Mouse (Mus musculus): Measurements from ENCODE around the gene Clip4. TPM values are rescaled to one million over a fixed set of nuclear protein-coding genes. Genes with fewer than 3 reads are reported as not detected.

Gene Clip4
- total RNA-seq, 1 experiment from 2014 or later: not detected

GRCm38 (mm10) chr17:71869372-71870231 is 101.3 kb downstream of the Clip4 start:
- no peak for ATAC-seq (ENCODE audit: extremely low read depth, insufficient number of reproducible peaks, low FRiP score, poor library complexity, severe bottlenecking)

GRCm38 (mm10) chr17:71870232-71870621 is 102.0 kb downstream of the Clip4 start:
- ATAC-seq (ENCODE audit: extremely low read depth, insufficient number of reproducible peaks, low FRiP score, poor library complexity, severe bottlenecking): no peak

DNA sequence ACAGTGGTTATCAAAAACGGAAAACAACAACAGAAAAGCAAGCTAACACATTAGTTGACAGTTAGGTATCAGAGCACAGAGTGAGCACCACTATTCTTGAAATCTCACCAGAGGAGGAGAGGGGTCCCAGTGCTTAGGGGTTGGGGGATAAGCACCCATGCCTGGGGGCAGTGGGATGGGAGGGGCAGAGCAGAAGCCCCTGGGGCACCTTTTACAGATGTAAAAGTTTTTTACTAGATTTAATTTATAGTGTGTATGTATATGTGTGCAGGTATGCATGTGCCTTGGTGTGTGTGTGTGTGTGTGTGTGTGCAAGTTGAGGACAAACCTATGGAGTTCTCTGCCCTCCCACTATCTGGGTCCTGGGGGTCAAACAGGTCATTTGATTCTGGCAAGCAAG is 102.4 kb downstream of the Clip4 start:
- no peak for ATAC-seq (ENCODE audit: extremely low read depth, insufficient number of reproducible peaks, low FRiP score, poor library complexity, severe bottlenecking)

DNA sequence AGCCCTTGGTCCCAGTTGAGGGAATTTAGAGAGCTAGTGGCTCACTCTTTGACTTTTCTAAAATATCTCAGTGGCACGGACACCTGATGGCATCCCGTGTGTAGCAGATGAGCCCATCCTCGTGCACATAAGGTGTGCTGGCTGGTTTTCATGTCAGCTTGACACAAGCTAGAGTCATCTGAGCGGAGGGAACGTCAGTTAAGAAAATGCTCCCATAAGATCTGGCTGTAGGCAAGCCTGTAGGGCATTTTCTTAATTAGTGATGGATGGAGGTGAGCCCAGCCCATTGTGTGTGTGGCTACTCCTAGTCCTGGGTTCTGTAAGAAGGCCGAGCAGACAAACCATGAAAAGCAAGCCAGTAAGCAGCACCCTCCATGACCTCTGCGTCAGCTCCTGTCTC is 103.7 kb downstream of the Clip4 start:
- no peak for ATAC-seq (ENCODE audit: extremely low read depth, insufficient number of reproducible peaks, low FRiP score, poor library complexity, severe bottlenecking)

DNA sequence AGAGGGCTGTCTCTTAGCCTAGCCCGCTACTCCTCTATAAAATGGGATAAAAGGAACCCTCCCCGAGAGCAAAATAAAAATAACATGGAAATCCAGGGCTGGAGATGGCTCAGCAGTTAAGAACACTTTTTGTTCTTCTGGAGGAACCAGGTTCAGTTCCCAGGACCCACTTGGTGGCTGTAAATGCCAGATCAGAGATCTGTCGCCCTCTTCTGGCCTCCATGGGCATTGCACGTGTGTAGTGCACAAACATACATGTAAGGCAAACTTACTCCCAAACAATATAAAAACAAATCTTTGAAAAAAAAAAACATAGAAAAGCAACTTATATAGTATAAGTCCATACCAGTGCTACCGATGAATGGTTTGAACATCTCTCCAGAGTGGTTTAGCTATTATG is 104.7 kb downstream of the Clip4 start:
- ATAC-seq (ENCODE audit: extremely low read depth, insufficient number of reproducible peaks, low FRiP score, poor library complexity, severe bottlenecking): no peak

DNA sequence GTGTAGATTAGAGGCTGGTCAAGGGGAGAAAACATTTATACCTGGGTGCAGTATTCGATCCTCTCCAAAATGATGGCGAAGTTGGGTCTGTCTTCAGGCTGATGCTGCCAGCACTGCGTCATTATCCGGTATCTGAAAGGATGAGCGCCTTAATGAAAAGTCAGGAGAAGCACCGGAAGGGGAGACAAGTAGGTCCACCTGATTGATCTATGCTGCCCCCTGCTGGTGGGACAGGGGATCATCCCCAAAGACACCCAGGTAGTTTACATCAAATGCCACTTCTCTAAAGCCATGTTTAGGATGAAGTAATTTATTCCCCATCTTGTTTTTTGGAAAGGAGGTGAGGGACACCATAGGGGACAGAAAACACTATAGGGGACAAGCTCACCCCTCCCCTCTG is 105.8 kb downstream of the Clip4 start:
- no peak for ATAC-seq (ENCODE audit: extremely low read depth, insufficient number of reproducible peaks, low FRiP score, poor library complexity, severe bottlenecking)

DNA sequence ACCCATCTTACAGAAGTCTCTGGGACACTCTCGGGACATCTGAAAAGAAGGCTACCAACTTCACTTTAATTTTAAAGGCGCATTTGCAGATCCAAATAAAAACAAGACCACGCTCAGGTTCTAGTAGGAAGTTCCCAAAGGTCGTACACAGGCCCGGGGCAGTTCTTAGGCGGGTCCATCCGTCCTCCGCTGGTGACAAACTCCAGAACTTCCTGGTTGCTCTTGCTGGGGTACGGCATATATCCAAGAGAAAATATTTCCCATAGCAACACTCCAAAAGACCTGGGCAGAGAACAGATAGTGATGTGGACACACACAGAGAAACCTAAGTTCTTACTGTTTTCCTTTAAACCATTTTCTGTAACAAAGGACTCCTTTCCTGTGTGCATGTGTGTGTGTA is 106.5 kb downstream of the Clip4 start:
- ATAC-seq (ENCODE audit: extremely low read depth, insufficient number of reproducible peaks, low FRiP score, poor library complexity, severe bottlenecking): no peak

DNA sequence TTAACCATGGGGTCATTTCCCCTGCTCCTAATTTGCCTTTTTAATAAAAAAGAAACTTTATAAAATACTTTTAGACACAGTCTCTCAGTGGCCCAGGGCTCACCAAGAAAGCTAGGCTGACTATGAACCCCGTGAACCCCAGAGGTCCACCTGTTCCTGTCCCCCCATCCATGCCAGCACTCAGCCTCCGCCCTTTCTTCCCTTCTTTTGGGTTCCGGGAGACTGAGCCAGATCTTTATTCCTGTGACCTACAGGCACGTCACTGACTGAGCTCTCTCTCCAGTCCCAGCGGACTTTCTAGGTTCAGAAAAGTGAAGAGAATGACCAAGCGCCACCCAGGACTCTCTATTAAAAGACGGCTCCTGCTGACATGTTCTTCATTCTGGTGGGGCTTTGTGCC is 107.2 kb downstream of the Clip4 start:
- ATAC-seq (ENCODE audit: extremely low read depth, insufficient number of reproducible peaks, low FRiP score, poor library complexity, severe bottlenecking): no peak

- ATAC-seq (ENCODE audit: extremely low read depth, insufficient number of reproducible peaks, low FRiP score, poor library complexity, severe bottlenecking): no peak
These were observed 113.1 kb downstream of the Clip4 start for GRCm38 (mm10) chr17:71881369-71881768.

DNA sequence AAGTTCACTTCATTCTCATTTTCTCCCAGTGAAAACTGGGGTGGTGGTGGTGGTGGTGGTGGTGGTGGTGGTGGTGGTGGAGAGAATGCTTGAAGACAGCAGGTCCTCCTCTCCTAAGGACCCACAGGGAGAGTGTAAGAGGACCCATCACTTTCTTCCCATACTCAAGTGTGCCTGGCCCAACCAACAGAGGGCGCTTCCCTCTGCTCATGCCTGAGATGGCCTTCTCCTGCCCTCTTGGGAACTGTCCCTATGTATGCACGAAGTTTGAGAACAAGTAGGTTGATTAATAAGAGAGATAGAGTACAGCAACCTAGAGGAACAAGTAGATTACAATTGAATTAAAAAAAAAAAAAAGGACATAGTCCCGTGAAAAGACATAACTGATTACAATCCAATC is 140.8 kb downstream of the Clip4 start:
- ATAC-seq (ENCODE audit: extremely low read depth, insufficient number of reproducible peaks, low FRiP score, poor library complexity, severe bottlenecking): no peak

DNA sequence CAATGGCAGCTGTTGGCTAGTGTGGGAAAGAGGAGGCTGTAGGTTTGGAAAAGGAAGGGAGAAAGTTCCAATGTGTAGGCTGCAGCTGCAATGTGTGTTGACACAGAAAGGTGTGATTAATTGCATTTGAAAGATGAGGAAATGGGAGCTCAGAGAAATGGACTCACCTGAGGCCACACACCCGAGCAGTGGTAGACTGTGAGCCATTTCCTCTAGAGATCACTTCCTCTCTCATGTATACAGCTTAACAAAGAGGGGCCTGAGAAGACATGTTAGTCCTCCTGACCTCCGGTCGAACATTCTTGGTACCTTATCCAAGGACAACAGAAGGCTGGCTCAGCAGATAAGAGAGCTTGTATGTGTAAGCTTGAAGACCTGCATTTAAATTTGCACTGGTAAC is 144.9 kb downstream of the Clip4 start:
- ATAC-seq (ENCODE audit: extremely low read depth, insufficient number of reproducible peaks, low FRiP score, poor library complexity, severe bottlenecking): no peak

Other genes with a start within 250 kb of the Clip4 start
- 24.7 and 25.2 TPM in 2 replicates for gene Ndc80, start 241.6 kb upstream of the Clip4 start, total RNA-seq (2017)
- not detected in 2 replicates for gene Spdya, start 216.4 kb upstream of the Clip4 start, total RNA-seq (2017)
- 127 and 130 TPM in 2 replicates for gene Wdr43, start 152.6 kb upstream of the Clip4 start, total RNA-seq (2017)
- gene Togaram2, start 95.2 kb upstream of the Clip4 start, total RNA-seq (2017): not detected in 2 replicates
- not detected in 2 replicates for gene Pcare, start 15.6 kb upstream of the Clip4 start, total RNA-seq (2017)

Measured in neutrophil, adult 5-6 weeks (primary cell).